Mouse (Mus musculus) kidney, adult 11 months (tissue): ENCODE measurements at regions not wholly inside any gene's neighbourhood (a gene's known extent, or its start where the extent isn't known, plus 50 kb on each side); places are given as distances from the start of the nearest gene placed in this dataset.
A peak's percentile ranks its signal among the peaks of the same experiment; 100 is the strongest.

ENCODE experiments used
- DNase-seq: peaks from one replicate; pipeline ENCODE4 v3.0.0; 2022

DNA sequence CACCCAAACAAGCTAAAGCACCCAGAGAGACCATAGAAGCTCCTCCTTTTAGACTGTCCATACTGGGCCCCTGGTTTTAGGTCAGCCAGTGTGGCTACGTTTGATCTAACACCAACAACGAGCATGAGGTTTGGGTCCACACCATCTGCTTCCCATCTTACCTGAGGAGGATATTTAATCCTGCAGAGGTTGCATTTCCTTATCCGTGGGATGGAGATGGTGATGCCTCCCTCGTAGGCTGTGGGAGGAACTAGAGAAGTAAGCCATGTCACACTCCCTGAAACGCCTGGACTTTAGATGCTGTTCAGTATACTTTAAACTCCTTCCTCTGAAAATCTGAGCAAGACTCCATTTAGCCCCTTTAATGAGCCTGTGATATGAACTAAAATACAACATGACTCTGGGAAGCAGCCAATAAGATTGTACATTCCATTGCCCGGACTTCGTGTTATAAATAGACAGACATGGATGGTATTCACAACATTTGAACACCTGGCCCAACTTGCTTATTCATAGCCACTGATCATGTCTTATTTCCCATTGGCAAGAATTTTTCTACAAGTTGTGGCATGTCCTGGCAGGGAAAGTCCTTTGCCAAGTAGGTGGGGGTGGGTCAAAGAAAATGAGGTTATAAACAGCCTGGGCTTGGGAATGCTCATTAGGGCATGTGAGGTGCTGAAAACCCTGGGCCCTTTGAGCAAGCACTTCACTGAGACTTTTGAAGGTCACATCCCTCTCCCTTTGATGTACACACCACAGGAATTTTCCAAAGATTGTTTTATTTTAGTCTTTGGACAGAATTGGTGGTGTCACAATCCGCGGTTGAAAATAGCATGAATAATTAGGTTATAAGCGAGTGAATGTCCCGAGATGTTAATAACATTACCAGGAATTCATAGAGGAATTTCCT, 89.7 kb upstream of the Pgrmc2 start:
- DNase-seq = no peak

DNA sequence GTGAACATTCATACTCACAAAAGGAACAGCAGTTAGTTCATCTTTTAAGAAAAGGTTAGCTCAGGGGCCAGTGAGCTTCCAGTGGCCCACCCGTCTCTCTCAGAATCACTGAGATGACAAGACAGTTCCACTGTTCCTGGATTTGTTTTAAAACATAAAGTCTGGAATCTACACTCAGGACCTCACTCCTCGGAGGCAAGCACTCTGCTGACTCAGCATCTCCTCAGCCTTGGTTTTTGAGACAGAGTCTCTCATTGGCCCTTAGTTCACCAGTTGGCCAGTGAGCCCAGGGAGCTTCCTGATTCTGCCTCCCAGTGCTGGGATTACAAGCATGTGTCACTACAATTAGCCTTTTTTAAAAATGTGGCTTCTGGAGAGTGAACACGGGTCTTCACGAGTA, 88.9 kb upstream of the Pgrmc2 start:
- DNase-seq = no peak

DNA sequence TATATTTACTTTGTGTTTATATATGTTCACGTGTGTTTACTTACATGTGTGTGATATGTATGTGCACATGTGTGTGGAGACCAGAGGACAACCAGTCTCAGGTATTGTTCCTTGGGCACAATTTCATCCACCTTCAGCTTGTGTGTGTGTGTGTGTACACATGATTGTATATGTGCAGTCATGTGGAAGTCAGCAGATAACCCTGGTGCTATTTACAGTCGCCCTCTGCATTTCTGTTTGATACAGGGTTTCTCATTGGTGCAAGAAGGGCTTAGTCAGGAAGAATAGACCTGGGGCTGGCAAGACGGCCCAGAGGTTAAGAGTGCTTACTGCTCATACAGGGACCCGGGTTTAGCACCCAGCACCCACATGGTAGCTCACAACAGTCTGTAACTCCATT, 88.5 kb upstream of the Pgrmc2 start:
- no peak for DNase-seq

DNA sequence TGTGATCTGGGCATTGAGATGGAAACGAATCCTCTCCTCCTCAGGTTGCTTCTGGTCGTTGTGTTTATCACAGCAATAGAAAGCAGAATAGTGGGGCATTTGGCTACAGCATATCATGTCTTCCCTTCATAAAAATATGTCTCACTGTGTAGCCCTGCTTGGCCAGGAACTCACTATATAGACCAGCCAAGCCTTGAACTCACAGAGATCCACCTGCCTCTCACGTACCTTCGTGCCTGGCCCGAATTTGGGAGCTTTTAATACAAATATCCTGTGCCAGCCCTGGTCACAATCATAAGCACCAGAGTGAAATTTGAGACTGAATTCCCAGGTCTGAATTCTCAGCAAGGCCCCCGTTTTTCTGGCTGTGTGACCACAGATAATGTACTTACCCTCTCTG, 87.7 kb upstream of the Pgrmc2 start:
- DNase-seq = no peak

- no peak for DNase-seq
Measured at GRCm38 (mm10) chr3:41169430-41169829, 86.6 kb upstream of the Pgrmc2 start.

GRCm38 (mm10) chr3:41168181-41168967, 85.5 kb upstream of the Pgrmc2 start:
- DNase-seq = no peak

DNA sequence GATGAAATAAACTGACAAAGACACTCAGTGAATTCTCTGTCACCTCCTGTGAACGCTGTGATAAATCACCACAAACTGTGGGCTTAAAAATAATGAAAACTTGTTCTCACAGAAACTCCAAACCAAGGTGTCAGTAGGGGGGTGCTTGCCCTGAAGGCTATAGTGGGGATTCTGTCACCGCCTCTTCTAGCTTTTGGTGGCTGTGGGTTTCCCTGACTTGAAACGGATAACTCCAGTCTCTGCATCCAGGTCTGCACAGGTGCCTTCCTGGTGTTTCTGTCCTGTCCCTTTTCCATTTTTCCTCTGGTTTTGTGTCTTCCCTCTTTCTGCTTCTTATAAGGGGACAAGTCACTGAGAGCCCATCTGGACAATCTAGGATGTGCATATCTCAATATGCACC, 84.6 kb upstream of the Pgrmc2 start:
- no peak for DNase-seq

DNA sequence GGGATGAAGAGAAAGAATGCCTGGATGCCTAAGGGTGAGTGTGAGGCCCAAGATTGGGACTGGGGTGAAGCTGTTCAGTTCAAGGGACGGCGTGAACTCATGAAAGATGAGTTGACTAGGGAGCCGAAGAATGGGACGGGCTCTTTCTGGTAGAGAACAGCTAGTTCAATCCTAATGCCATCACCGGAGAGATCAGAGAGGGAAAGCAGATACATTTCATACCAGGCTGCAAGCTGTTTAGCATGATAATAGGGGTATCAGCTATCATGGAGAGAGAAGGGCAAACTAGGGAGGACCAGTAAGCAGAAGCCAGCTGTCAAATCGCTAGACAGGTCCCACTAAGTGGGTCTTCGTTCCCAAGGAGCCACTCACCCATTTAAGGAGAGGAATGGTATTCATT, 81.9 kb upstream of the Pgrmc2 start:
- DNase-seq = no peak

GRCm38 (mm10) chr3:41163767-41164166, 80.9 kb upstream of the Pgrmc2 start:
- no peak for DNase-seq

DNA sequence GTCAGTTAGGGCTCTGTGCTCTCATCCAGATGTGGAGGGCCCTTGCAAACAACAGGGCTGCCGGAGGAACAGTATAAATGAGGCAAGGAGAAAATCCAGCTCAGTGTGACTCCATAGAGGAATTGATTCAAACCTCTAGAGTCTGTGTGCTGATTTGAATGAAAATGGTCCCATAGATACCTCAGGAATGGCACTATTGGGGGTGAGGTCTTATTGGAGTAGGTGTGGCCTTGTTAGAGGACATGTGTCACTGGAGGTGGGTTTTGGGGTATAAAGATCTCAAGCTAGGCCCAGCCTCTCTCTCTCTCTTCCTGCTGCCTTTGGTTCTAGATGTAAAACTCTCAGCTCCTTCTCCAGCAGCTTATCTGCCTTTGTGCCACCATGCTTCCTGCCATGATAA, 79.7 kb upstream of the Pgrmc2 start:
- no peak for DNase-seq

- no peak for DNase-seq
Measured at GRCm38 (mm10) chr3:41160648-41161047, 77.8 kb upstream of the Pgrmc2 start.

GRCm38 (mm10) chr3:41158314-41158973, 75.6 kb upstream of the Pgrmc2 start:
- no peak for DNase-seq

- no peak for DNase-seq
Measured at GRCm38 (mm10) chr3:41157428-41157827, 74.6 kb upstream of the Pgrmc2 start.

DNA sequence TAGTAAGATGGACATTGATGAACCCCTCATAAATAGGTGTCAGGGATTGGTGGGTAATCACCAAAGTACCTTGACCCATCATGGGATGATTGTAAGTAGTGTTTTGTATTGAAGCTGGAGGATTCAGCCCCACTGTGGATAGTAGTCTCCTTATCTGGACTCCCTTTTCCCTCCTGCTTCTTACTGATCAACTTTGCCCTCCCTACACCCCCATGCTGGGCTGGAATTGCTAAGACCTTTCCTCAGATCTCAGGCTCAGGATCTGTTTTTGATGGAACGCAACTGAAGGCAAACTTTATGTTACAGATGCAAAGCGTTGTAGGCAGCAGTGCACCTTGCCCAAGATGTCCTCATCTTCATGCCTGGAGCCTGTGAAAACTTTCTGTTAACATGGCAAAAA, 73.7 kb upstream of the Pgrmc2 start:
- no peak for DNase-seq

DNA sequence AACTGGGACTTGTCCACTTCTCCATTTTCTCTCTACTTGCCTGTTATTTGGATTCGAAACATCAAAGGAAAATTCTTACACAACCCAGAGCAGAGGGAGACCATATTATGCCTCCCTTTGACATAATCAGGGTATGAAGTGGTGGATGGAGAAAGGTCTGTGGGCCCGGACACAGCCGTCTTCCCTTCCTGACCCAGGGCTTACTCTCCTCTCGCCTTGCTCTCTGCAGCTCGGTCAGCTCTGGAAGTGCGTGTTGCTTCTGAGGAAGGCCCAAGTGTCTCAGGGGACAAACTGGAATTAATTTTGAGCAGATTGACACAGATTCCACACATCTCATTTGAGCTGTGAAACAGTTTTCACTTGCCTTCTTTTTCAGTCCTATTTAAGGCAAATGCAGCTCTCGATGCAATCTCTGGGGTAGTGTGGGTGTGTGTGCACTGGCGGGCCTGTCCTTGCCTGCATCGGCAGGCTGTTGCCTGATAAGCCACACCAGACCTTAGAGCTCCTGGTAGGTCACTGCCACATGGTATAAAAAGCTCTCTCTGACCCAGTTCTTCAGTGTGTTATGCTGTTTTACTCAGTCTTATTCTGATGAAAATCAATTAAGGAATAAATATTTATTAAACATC, 72.4 kb upstream of the Pgrmc2 start:
- no peak for DNase-seq

DNA sequence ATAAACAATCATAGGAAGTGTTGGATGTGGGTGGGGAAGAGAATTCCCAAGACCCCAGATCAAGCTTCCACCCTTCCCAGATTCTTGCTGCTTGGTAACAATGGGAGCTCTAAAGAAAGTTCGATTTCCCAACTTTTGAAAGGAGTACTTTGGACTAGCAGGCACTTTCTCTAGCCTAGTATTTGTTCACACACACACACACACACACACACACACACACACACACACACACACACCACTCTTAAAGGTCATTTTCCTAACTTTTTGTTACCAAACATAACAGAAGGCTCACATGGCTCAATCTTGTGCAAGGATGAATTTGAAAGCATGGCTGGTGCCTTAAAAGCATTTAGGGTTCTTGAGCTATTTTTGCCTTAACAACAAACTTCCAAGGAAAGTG, 71.6 kb upstream of the Pgrmc2 start:
- DNase-seq = no peak

GRCm38 (mm10) chr3:41151989-41152388, 69.1 kb upstream of the Pgrmc2 start:
- DNase-seq = no peak

- DNase-seq = no peak
Measured at GRCm38 (mm10) chr3:41140391-41140790, 57.5 kb upstream of the Pgrmc2 start.

DNA sequence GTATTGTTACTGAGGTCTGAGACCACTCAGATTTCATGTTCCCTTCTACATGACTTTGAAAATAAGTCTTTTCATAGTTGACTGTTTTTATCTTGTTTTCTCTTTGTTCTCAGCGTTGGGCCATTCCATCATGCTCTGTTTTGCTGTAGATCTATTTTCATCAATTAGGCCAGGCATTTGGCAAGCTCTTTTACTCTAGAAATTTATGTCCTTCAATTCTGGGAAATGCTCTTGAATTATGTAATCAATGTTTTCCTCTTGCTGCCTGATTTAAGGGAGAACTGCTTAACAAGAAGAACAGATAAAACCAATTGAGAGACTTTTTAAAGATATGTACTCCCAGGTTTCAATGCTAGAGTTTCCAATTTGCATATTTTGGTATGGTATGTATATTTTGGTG, 55.1 kb upstream of the Pgrmc2 start:
- DNase-seq = no peak

- peak; percentile 46 for DNase-seq
Measured at GRCm38 (mm10) chr3:41132889-41133288, 50.0 kb upstream of the Pgrmc2 start.
